Mouse (Mus musculus) forebrain, embryonic 14.5 days (tissue): ENCODE data around the gene Col17a1. TPM values are rescaled to one million over a fixed set of nuclear protein-coding genes. Genes with fewer than 3 reads are reported as not detected.

ENCODE experiments used
- ATAC-seq: fragments of 200-750 bp; cut with Nextera tagmentation; 2 replicates; pipeline ENCODE4 v1.8.0; 2017; ENCODE audit warnings: mild to moderate bottlenecking, moderate library complexity
- DNase-seq: peaks from one replicate; pipeline ENCODE4 v3.0.0-alpha.2; 2015; ENCODE audit warnings: low spot score
- H3K27ac ChIP-seq: fragments of 300-500 bp; sonication (generic); 2 replicates; pipeline ENCODE4 v1.5.1; 2014; ENCODE audit warnings: low read depth, mild to moderate bottlenecking, control low read depth, low read length, moderate library complexity
- H3K27me3 ChIP-seq: fragments of 300-500 bp; sonication (generic); replicated peaks from 2 replicates; pipeline ENCODE4 v1.6.1; 2014; ENCODE audit warnings: low read length, control low read depth, mixed read lengths; ENCODE audit not compliant: control insufficient read depth, insufficient read depth
- H3K36me3 ChIP-seq: fragments of 300-500 bp; sonication (generic); 2 replicates; pipeline ENCODE4 v1.6.1; 2014; ENCODE audit warnings: low read length, control low read depth; ENCODE audit not compliant: control insufficient read depth, insufficient read depth
- H3K4me1 ChIP-seq: fragments of 300-500 bp; sonication (generic); 2 replicates; pipeline ENCODE4 v1.6.1; 2014; ENCODE audit warnings: antibody characterized with exemption, low read length, control low read depth; ENCODE audit not compliant: control insufficient read depth, insufficient read depth
- H3K4me2 ChIP-seq: fragments of 300-500 bp; sonication (generic); 2 replicates; pipeline ENCODE4 v1.6.1; 2014; ENCODE audit warnings: mild to moderate bottlenecking, control low read depth, low read length
- H3K4me3 ChIP-seq: fragments of 300-500 bp; sonication (generic); 2 replicates; pipeline ENCODE4 v1.5.1; 2014; ENCODE audit warnings: low read depth, low read length, control low read depth
- H3K9ac ChIP-seq: fragments of 300-500 bp; sonication (generic); 2 replicates; pipeline ENCODE4 v1.6.1; 2014; ENCODE audit warnings: mild to moderate bottlenecking, low read length, control low read depth, moderate library complexity
- H3K9me3 ChIP-seq: fragments of 300-500 bp; sonication (generic); replicated peaks from 2 replicates; pipeline ENCODE4 v1.6.1; 2016; ENCODE audit warnings: low read length, control low read depth, mixed read lengths; ENCODE audit not compliant: control insufficient read depth
- WGBS: fragments of 180-500 bp; shearing (Covaris S2); extraction: QIAGEN DNeasy Blood & Tissue Kit; methylation state at CpG from one replicate; pipeline ENCODE4 v1.1.7; 2014; 5-methylcytosine and 5-hydroxymethylcytosine counted together
- polyA plus RNA-seq: library from polyadenylated mRNA; unstranded; fragments of >200 nt; fragmentation: Nextera tagmentation; extraction: Ambion mirVana; gene quantifications from 2 replicates; pipeline ENCODE4 v1.2.1, GENCODE M21; 2014

Col17a1 gene
- polyA plus RNA-seq, 1 experiment from 2014 or later: 0.15 TPM

DNA sequence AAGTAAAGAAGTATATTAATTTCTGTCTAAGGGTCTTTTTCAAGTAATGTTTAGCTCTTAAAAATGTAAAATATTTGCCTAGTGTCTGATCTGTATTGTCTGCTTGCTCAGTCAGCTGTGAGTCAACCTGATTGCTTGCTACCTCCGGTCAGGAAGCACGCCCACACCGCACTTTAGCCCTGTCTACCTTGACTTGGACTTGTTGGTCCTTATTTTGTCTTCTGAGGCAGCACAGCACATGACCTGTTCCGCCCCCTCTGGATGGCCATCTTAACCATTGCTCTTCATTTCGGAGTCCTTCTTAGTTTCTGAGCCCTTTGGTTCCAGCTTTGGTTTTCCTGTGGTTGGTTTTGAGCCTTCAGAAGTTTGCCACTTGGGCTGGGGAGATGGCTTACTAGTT, 60.1 kb downstream of the Col17a1 start:
- 94% methylated on average over 5 of the region's 5 CpGs for WGBS
- Histone ChIP-seq H3K9me3 (no peaks in the 10 kb centered on the region), H3K36me3 (peaks cover 16% of the 10 kb centered on the region), H3K4me2 (no peak overlapping the region), H3K27ac (no peak overlapping the region), H3K27me3 (no peaks in the 10 kb centered on the region), H3K4me1 (no peaks in the 10 kb centered on the region), H3K9ac (no peak overlapping the region), H3K4me3 (no peak overlapping the region)
- DNase-seq: no peak
- no peak for ATAC-seq

DNA sequence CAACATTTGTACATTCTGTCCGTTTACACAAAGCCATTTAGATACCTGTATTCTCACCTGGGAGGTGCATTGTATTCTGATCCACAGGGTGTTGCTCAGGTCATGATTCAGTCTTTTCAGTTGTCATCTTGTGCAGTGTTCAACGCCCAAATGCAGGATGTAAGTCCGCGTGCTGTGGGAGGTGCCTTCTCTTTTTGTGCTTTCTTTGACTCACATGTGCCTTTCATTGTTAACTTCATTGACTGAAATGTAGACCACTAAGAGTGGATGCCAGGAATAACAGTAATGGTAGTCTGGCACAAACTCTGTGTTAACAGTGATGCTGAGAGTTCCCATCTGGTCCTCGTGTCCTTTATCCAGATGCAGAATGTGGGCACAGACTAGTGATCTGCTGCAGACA, 61.5 kb downstream of the Col17a1 start:
- 80% methylated on average over 5 of the region's 5 CpGs for WGBS
- H3K4me3 ChIP-seq: no peak overlapping the region
- no peak overlapping the region for H3K27ac ChIP-seq
- H3K36me3 ChIP-seq: peaks cover 14% of the 10 kb centered on the region
- no peaks in the 10 kb centered on the region for H3K4me1 ChIP-seq
- no peak overlapping the region for H3K4me2 ChIP-seq
- H3K9ac ChIP-seq: no peak overlapping the region
- no peak for ATAC-seq
- H3K9me3 ChIP-seq: no peaks in the 10 kb centered on the region
- DNase-seq: no peak
- H3K27me3 ChIP-seq: no peaks in the 10 kb centered on the region

DNA sequence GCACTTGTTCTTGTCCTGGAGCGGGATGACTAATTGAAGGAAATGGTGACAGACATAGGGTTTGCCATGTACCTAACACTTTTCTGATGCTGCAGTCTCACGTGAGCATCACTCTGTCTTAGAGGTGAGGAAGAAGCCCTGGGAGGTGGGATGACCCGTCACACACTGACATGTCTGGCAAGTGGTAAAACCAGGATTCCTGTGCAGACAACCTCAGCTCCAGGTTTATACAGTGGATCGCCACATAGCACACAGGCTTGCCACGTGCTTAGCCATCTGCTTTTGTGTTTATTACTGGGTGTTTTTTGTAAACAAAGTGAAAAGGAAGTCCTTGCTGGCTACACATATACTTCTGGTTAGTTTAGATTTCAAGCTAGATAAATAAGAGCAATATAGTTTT, 62.8 kb downstream of the Col17a1 start:
- Histone ChIP-seq H3K27me3 (no peaks in the 10 kb centered on the region), H3K27ac (no peak overlapping the region), H3K4me1 (peaks cover 3% of the 10 kb centered on the region; the same call in 1 of the 2 replicates), H3K36me3 (peaks cover 16% of the 10 kb centered on the region), H3K4me3 (no peak overlapping the region), H3K9me3 (no peaks in the 10 kb centered on the region), H3K4me2 (no peak overlapping the region), H3K9ac (no peak overlapping the region)
- no peak for DNase-seq
- WGBS: 80% methylated on average over 5 of the region's 5 CpGs
- ATAC-seq: no peak

DNA sequence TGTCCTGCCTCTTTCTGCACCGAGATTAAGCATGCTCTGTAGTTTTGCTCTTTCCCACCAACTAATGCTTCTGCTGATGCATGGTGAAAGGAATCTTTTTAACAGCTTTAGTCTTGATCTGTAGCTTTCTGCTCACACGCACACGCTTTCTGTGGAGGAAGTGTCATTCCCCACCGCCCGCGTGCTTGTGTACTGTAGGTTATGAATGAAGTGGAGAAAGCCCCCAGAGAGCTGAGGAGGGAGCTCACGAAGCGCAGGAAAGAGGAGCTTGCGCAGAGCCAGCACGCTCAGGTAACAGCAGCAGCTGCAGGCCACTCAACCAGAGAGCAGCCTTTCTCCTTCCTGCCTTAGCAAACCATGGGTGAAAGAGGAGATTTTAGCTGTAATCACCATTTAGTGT, 64.4 kb downstream of the Col17a1 start:
- DNase-seq (no peak), ATAC-seq (no peak)
- Histone ChIP-seq H3K27ac (no peak overlapping the region), H3K4me1 (peaks cover 3% of the 10 kb centered on the region; the same call in 1 of the 2 replicates), H3K4me2 (no peak overlapping the region), H3K9me3 (no peaks in the 10 kb centered on the region), H3K4me3 (no peak overlapping the region), H3K9ac (no peak overlapping the region), H3K36me3 (peaks cover 24% of the 10 kb centered on the region), H3K27me3 (no peaks in the 10 kb centered on the region)
- 88% methylated on average over 10 of the region's 10 CpGs for whole genome bisulfite sequencing

DNA sequence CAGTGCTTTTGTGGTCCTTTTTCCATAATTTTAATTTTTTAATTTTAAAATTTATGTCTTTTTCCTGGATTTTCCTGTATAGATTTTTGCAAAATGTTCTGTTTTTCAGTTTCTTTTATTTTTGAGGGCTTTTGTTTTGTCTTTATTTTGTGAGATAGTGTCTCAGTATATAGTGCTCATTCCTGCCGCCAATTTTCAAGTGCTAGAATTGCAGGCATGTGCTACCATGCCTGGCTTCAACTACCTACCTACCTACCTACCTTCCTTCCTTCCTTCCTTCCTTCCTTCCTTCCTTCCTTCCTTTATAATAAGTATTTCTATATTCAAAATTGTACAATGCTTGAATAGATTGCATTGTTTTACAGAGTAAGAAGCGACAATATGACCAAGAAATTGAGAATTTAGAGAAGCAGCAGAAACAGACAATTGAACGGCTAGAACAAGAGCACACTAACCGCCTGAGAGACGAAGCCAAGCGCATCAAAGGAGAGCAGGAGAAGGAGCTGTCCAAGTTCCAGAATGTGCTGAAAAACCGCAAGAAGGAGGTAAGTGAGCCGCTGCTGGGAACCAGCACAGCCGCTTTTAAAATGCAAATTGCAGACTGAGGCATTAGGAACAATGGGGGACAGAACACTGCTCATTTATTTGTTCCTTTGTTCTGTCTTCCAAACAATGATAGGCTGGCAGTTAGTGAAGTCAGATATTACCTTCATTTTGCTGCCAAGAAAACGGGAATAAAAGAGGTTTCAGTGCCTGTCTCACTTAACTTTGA, 66.8 kb downstream of the Col17a1 start:
- H3K9ac ChIP-seq: peak overlapping the region; percentile 1; the same call in 1 of the 2 replicates
- H3K36me3 ChIP-seq: peaks cover 40% of the 10 kb centered on the region
- H3K9me3 ChIP-seq: no peaks in the 10 kb centered on the region
- peak overlapping the region; percentile 10; the same call in 1 of the 2 replicates for H3K27ac ChIP-seq
- DNase-seq: peak; percentile 67
- 16% methylated on average over 10 of the region's 10 CpGs for WGBS
- peak; percentile 74 for ATAC-seq
- H3K27me3 ChIP-seq: no peaks in the 10 kb centered on the region
- peaks cover 3% of the 10 kb centered on the region; the same call in 1 of the 2 replicates for H3K4me1 ChIP-seq
- H3K4me3 ChIP-seq: no peak overlapping the region
- H3K4me2 ChIP-seq: no peak overlapping the region

DNA sequence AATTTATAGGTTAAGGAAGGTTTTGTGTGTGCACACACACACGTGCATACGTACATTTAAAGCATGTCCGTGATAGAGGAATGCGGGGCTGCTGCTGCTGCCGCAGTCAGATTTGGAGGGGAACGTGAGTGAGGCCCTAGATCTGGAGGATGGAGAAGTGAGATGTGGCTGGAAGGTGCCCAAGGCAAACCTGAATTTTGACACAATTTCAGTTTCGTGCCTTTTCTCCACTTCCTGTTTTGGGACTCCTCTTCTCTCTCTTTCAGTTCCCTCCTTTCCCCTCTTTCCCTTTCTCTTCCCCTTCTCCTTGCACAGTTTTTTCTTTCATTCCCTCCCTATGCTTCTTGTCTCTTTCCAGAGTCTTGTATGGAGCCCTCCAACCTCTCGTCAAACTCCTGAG, 70.4 kb downstream of the Col17a1 start:
- DNase-seq (no peak), ATAC-seq (no peak)
- H3K4me2 ChIP-seq: no peak overlapping the region
- H3K4me3 ChIP-seq: no peak overlapping the region
- H3K27ac ChIP-seq: no peak overlapping the region
- H3K9ac ChIP-seq: no peak overlapping the region
- no peaks in the 10 kb centered on the region for H3K9me3 ChIP-seq
- H3K4me1 ChIP-seq: peaks cover 3% of the 10 kb centered on the region; the same call in 1 of the 2 replicates
- no peaks in the 10 kb centered on the region for H3K27me3 ChIP-seq
- H3K36me3 ChIP-seq: peaks cover 58% of the 10 kb centered on the region
- WGBS: 84% methylated on average over 8 of the region's 8 CpGs

DNA sequence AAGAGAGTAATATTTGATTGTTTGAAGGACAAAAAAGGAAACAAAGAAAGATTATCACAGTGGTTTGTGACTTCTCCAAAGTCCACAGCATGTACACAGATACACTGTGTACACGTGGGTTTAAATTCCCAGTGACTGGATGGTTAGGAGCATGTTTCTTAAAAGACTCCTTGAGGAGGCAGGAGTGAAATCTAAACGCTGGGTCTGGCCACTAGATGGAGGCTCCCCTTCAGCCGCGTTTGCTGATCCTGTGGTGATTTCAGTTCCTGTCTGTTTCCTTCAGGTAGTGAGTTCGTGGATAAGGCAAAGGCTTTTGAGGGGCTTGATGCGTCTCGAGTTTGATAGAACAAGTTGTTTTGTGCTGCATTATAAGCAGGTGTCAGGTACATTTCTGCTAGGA, 78.5 kb downstream of the Col17a1 start:
- DNase-seq (no peak), ATAC-seq (no peak)
- Histone ChIP-seq H3K4me1 (no peaks in the 10 kb centered on the region), H3K36me3 (peaks cover 24% of the 10 kb centered on the region; the same call in 1 of the 2 replicates), H3K9ac (no peak overlapping the region), H3K4me3 (no peak overlapping the region), H3K9me3 (no peaks in the 10 kb centered on the region), H3K27me3 (no peaks in the 10 kb centered on the region), H3K27ac (no peak overlapping the region), H3K4me2 (no peak overlapping the region)
- 51% methylated on average over 7 of the region's 7 CpGs for WGBS

DNA sequence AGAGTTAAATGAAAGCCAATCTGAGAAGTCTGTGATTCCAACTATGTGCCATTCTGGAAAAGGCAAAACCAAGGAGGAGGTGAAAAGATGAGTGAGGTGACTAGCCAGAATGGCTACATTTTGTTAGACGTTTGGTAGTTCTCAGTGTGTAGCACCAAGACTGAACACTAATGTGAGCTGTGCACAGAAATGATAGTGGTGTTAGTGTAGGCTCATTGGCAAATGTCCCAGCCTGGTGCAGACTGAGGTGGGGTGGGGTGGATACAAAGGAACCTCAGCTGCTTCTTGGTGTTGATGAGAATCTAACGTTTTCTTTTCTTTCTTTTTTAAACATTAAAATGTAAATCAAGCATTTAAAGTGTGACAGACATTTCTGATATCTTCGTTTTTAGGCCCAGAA, 83.4 kb downstream of the Col17a1 start:
- H3K36me3 ChIP-seq: 0 out of 2 replicates have a peak, but pooled peaks cover 4% of the 10 kb centered on the region
- H3K27ac ChIP-seq: no peak overlapping the region
- no peak overlapping the region for H3K4me3 ChIP-seq
- no peak overlapping the region for H3K9ac ChIP-seq
- WGBS: 56% methylated on average over 3 of the region's 3 CpGs
- no peak overlapping the region for H3K4me2 ChIP-seq
- DNase-seq: peak; percentile 19
- no peaks in the 10 kb centered on the region for H3K4me1 ChIP-seq
- no peaks in the 10 kb centered on the region for H3K27me3 ChIP-seq
- no peaks in the 10 kb centered on the region for H3K9me3 ChIP-seq
- ATAC-seq: no peak
